Mouse (Mus musculus): Measurements from ENCODE around the gene Telo2. TPM values are rescaled to one million over a fixed set of nuclear protein-coding genes. Genes with fewer than 3 reads are reported as not detected.

Gene Telo2
- polyA plus RNA-seq, 1 experiment = 10.1 TPM

Other genes starting within 250 kb of the Telo2 start
- 2.0 and 2.4 TPM in 2 replicates for gene Igfals, start 250.0 kb downstream of the Telo2 start, polyA plus RNA-seq (2012; ENCODE audit: insufficient read depth, insufficient read length, missing spikeins)
- 28.7 and 40.4 TPM in 2 replicates for gene Nubp2, start 229.6 kb downstream of the Telo2 start, polyA plus RNA-seq (2012; ENCODE audit: insufficient read depth, insufficient read length, missing spikeins)
- 25.6 and 29.9 TPM in 2 replicates for gene Spsb3, start 229.3 kb downstream of the Telo2 start, polyA plus RNA-seq (2012; ENCODE audit: insufficient read depth, insufficient read length, missing spikeins)
- 5.9 and 6.6 TPM in 2 replicates for gene Eme2, start 220.9 kb downstream of the Telo2 start, polyA plus RNA-seq (2012; ENCODE audit: insufficient read depth, insufficient read length, missing spikeins)
- 91.7 and 105 TPM in 2 replicates for gene Mrps34, start 220.9 kb downstream of the Telo2 start, polyA plus RNA-seq (2012; ENCODE audit: insufficient read depth, insufficient read length, missing spikeins)
- 26.0 and 28.7 TPM in 2 replicates for gene Nme3, start 219.5 kb downstream of the Telo2 start, polyA plus RNA-seq (2012; ENCODE audit: insufficient read depth, insufficient read length, missing spikeins)
- 12.0 and 24.2 TPM in 2 replicates for gene Mapk8ip3, start 179.0 kb downstream of the Telo2 start, polyA plus RNA-seq (2012; ENCODE audit: insufficient read depth, insufficient read length, missing spikeins)
- gene Jpt2, start 155.3 kb downstream of the Telo2 start, polyA plus RNA-seq (2012; ENCODE audit: insufficient read depth, insufficient read length, missing spikeins) = 3.0 and 3.4 TPM in 2 replicates
- 4.2 and 4.8 TPM in 2 replicates for gene Cramp1l, start 100.2 kb downstream of the Telo2 start, polyA plus RNA-seq (2012; ENCODE audit: insufficient read depth, insufficient read length, missing spikeins)
- 3.8 and 4.1 TPM in 2 replicates for gene Ift140, start 99.9 kb downstream of the Telo2 start, polyA plus RNA-seq (2012; ENCODE audit: insufficient read depth, insufficient read length, missing spikeins)
- gene Tmem204, start 32.4 kb downstream of the Telo2 start, polyA plus RNA-seq (2012; ENCODE audit: insufficient read depth, insufficient read length, missing spikeins) = 13.1 and 22.6 TPM in 2 replicates
- not detected in 2 replicates for gene Ptx4, start 4.8 kb upstream of the Telo2 start, polyA plus RNA-seq (2012; ENCODE audit: insufficient read depth, insufficient read length, missing spikeins)
- 9.6 and 11.5 TPM in 2 replicates for gene Clcn7, start 17.4 kb upstream of the Telo2 start, polyA plus RNA-seq (2012; ENCODE audit: insufficient read depth, insufficient read length, missing spikeins)
- not detected in 2 replicates for gene Ccdc154, start 46.5 kb upstream of the Telo2 start, polyA plus RNA-seq (2012; ENCODE audit: insufficient read depth, insufficient read length, missing spikeins)
- not detected in 2 replicates for gene Gm38655, start 59.5 kb upstream of the Telo2 start, polyA plus RNA-seq (2012; ENCODE audit: insufficient read depth, insufficient read length, missing spikeins)
- 27.3 and 36.9 TPM in 2 replicates for gene BC003965, start 68.6 kb upstream of the Telo2 start, polyA plus RNA-seq (2012; ENCODE audit: insufficient read depth, insufficient read length, missing spikeins)
- gene Unkl, start 72.4 kb upstream of the Telo2 start, polyA plus RNA-seq (2012; ENCODE audit: insufficient read depth, insufficient read length, missing spikeins) = 2.5 and 4.3 TPM in 2 replicates
- gene Gnptg, start 124.2 kb upstream of the Telo2 start, polyA plus RNA-seq (2012; ENCODE audit: insufficient read depth, insufficient read length, missing spikeins) = 27.6 and 32.7 TPM in 2 replicates
- gene Tsr3, start 124.2 kb upstream of the Telo2 start, polyA plus RNA-seq (2012; ENCODE audit: insufficient read depth, insufficient read length, missing spikeins) = 9.9 and 13.1 TPM in 2 replicates
- 1.1 and 2.9 TPM in 2 replicates for gene Baiap3, start 140.4 kb upstream of the Telo2 start, polyA plus RNA-seq (2012; ENCODE audit: insufficient read depth, insufficient read length, missing spikeins)
- gene Ube2i, start 158.7 kb upstream of the Telo2 start, polyA plus RNA-seq (2012; ENCODE audit: insufficient read depth, insufficient read length, missing spikeins) = 56.0 and 66.5 TPM in 2 replicates
- gene Prss34, start 182.4 kb upstream of the Telo2 start, polyA plus RNA-seq (2012; ENCODE audit: insufficient read depth, insufficient read length, missing spikeins) = not detected in 2 replicates
- not detected in 2 replicates for gene Prss28, start 192.7 kb upstream of the Telo2 start, polyA plus RNA-seq (2012; ENCODE audit: insufficient read depth, insufficient read length, missing spikeins)
- gene Prss29, start 202.7 kb upstream of the Telo2 start, polyA plus RNA-seq (2012; ENCODE audit: insufficient read depth, insufficient read length, missing spikeins) = not detected in 2 replicates
- gene Tpsab1, start 229.6 kb upstream of the Telo2 start, polyA plus RNA-seq (2012; ENCODE audit: insufficient read depth, insufficient read length, missing spikeins) = 0.63 TPM in 1 of 2 replicates, not detected in the other